Mouse (Mus musculus) left cerebral cortex, adult 11 months (tissue): ENCODE data around the gene Ror1.

Experiments
- DNase-seq: peaks from one replicate; pipeline ENCODE4 v3.0.0; 2022; ENCODE audit warnings: low spot score

Ror1 gene

GRCm38 (mm10) chr4:100488447-100488846, 392.9 kb downstream of the Ror1 start:
- DNase-seq: no peak
